Mouse (Mus musculus) embryonic facial prominence, embryonic 13.5 days (tissue): Measurements from ENCODE around the gene Cdca3. TPM values are rescaled to one million over a fixed set of nuclear protein-coding genes. Genes with fewer than 3 reads are reported as not detected.
A peak's percentile ranks its signal among the peaks of the same experiment; 100 is the strongest.

Experiments used
- ATAC-seq: fragments of 200-750 bp; cut with Nextera tagmentation; 2 replicates; pipeline ENCODE4 v1.8.0; 2017; ENCODE audit warnings: low read depth; ENCODE audit not compliant: insufficient number of reproducible peaks, insufficient read depth, low FRiP score, low TSS enrichment
- H3K27ac ChIP-seq: fragments of 300-500 bp; sonication (generic); 2 replicates; pipeline ENCODE4 v1.5.1; 2015; ENCODE audit warnings: moderate library complexity, mild to moderate bottlenecking, inconsistent platforms
- H3K27me3 ChIP-seq: fragments of 300-500 bp; sonication (generic); 2 replicates; pipeline ENCODE4 v1.6.1; 2015; ENCODE audit warnings: mild to moderate bottlenecking, inconsistent platforms
- H3K36me3 ChIP-seq: fragments of 300-500 bp; sonication (generic); 2 replicates; pipeline ENCODE4 v1.6.1; 2015; ENCODE audit warnings: mild to moderate bottlenecking, inconsistent platforms
- H3K4me1 ChIP-seq: fragments of 300-500 bp; sonication (generic); 2 replicates; pipeline ENCODE4 v1.6.1; 2015; ENCODE audit warnings: inconsistent platforms
- H3K4me2 ChIP-seq: fragments of 300-500 bp; sonication (generic); 2 replicates; pipeline ENCODE4 v1.6.1; 2015; ENCODE audit warnings: moderate library complexity, mild to moderate bottlenecking, inconsistent platforms
- H3K4me3 ChIP-seq: fragments of 300-500 bp; sonication (generic); 2 replicates; pipeline ENCODE4 v1.5.1; 2015; ENCODE audit warnings: mild to moderate bottlenecking, inconsistent platforms
- H3K9ac ChIP-seq: fragments of 300-500 bp; sonication (generic); 2 replicates; pipeline ENCODE4 v1.6.1; 2015; ENCODE audit warnings: mild to moderate bottlenecking, inconsistent platforms
- H3K9me3 ChIP-seq: fragments of 300-500 bp; sonication (generic); 2 replicates; pipeline ENCODE4 v1.6.1; 2016; ENCODE audit warnings: inconsistent platforms
- WGBS: fragments of 180-500 bp; shearing (Covaris S2); methylation state at CpG from one replicate; pipeline ENCODE4 v1.1.7; 2015; ENCODE audit warnings: mixed read lengths; 5-methylcytosine and 5-hydroxymethylcytosine counted together
- polyA plus RNA-seq: library from polyadenylated mRNA; unstranded; fragments of >200 nt; fragmentation: Nextera tagmentation; extraction: Ambion mirVana; gene quantifications from 2 replicates; pipeline ENCODE4 v1.2.1, GENCODE M21; 2015

Gene Cdca3
- polyA plus RNA-seq, 1 experiment from 2014 or later = 184 TPM

GRCm38 (mm10) chr6:124859725-124860124 lies 30.4 kb downstream of the Cdca3 start:
- H3K36me3 ChIP-seq = peaks cover 5% of the 10 kb centered on the region
- H3K9ac ChIP-seq = 0 out of 2 replicates have a peak overlapping the region, but pooled peaks have one; percentile 33
- no peak for ATAC-seq
- H3K4me1 ChIP-seq = peaks cover 70% of the 10 kb centered on the region
- peaks cover 27% of the 10 kb centered on the region for H3K27me3 ChIP-seq
- H3K27ac ChIP-seq = peak overlapping the region; percentile 28; the same call in 1 of the 2 replicates
- no peaks in the 10 kb centered on the region for H3K9me3 ChIP-seq
- 7% methylated on average over 12 of the region's 12 CpGs for WGBS
- peak overlapping the region; percentile 20; the same call in 1 of the 2 replicates for H3K4me2 ChIP-seq
- peak overlapping the region; percentile 4; the same call in 1 of the 2 replicates for H3K4me3 ChIP-seq

DNA sequence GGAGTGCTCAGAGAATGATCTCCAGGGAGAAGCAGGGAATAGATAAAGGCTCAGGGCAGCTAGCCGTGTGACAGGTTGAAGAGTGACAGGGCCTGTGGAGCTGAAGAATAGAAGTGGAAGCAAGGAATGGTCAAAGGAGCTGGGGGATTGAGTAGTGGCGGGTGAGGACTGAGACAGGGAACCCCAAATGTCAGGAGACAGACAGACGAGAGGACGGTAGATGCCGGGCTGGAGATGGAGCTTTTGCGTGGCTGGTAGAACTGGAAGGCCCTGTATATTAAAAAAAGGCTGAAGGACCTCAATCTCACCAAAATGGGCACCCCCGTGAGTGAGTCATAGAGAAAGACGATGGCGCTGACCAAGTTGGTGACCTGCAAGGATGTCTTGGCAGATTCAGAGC lies 31.2 kb downstream of the Cdca3 start:
- no peaks in the 10 kb centered on the region for H3K9me3 ChIP-seq
- no peak for ATAC-seq
- H3K27me3 ChIP-seq = peaks cover 35% of the 10 kb centered on the region
- H3K4me1 ChIP-seq = peaks cover 69% of the 10 kb centered on the region
- no peak overlapping the region for H3K4me3 ChIP-seq
- no peak overlapping the region for H3K27ac ChIP-seq
- H3K36me3 ChIP-seq = no peaks in the 10 kb centered on the region
- WGBS = 87% methylated on average over 9 of the region's 9 CpGs
- H3K9ac ChIP-seq = 0 out of 2 replicates have a peak overlapping the region, but pooled peaks have one; percentile 33
- no peak overlapping the region for H3K4me2 ChIP-seq

DNA sequence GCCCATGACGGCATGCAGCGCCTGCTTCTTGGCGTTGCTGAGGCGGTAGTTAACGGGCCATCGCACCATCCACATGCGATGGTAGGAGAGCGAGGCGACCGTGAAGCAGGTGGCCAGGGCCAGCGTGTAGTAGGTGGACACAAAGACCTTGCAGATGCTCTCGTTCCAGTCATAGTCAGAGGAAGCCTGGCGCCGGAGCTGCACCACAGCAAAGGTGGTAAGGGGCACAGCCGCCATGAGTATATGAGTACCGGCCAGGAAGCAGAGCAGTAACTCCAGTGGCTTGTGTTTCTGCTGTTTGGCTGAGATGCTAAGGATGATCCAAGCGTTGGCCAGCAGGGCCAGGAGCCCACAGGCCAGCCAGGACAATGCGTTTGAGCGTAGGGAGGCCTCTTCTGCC lies 31.9 kb downstream of the Cdca3 start:
- H3K4me1 ChIP-seq = peaks cover 61% of the 10 kb centered on the region
- H3K27me3 ChIP-seq = peaks cover 42% of the 10 kb centered on the region
- H3K9me3 ChIP-seq = no peaks in the 10 kb centered on the region
- no peak overlapping the region for H3K4me3 ChIP-seq
- no peak for ATAC-seq
- H3K27ac ChIP-seq = no peak overlapping the region
- no peak overlapping the region for H3K9ac ChIP-seq
- WGBS = 81% methylated on average over 19 of the region's 19 CpGs
- no peak overlapping the region for H3K4me2 ChIP-seq
- no peaks in the 10 kb centered on the region for H3K36me3 ChIP-seq

GRCm38 (mm10) chr6:124861802-124862201 lies 32.5 kb downstream of the Cdca3 start:
- 25% methylated on average over 3 of the region's 3 CpGs for WGBS
- peaks cover 60% of the 10 kb centered on the region for H3K4me1 ChIP-seq
- ATAC-seq = no peak
- no peaks in the 10 kb centered on the region for H3K36me3 ChIP-seq
- H3K9ac ChIP-seq = no peak overlapping the region
- no peak overlapping the region for H3K4me3 ChIP-seq
- H3K4me2 ChIP-seq = no peak overlapping the region
- no peaks in the 10 kb centered on the region for H3K9me3 ChIP-seq
- no peak overlapping the region for H3K27ac ChIP-seq
- peaks cover 42% of the 10 kb centered on the region for H3K27me3 ChIP-seq

DNA sequence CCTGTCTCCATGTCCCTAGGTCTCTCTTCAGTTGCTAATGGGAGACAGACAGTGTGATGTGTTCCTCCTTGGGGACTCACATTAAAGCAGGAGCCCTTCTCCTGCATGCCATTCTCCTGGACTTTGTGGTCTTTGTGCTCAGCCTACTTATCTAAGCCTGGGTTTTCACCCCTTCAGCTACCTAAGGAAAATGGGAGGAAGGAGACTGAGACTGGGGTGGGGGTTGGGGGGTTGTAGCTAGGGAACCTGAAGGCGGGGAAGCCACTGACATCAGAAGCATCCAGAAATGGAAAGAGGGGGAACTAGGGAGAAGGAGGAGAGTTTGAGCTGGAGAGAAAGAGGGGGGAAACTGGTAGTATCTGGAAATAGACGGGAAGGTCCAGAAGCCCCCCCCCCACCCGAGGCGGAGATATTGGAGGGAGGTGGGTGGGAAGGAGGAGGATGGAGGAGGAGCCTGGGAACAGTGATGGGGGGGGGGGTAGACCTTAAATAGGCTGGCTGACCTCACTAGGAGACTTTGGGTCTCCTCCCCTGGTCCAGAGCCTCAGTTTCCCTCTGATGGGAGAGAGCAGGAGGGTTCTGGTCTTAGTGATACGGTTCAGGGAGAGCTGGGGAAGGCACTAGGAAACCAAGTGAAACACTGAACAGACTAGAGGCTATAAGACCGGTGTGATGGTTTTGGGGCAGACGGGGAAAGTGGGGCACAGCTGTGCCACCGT lies 33.2 kb downstream of the Cdca3 start:
- no peak for ATAC-seq
- H3K27me3 ChIP-seq = peaks cover 42% of the 10 kb centered on the region
- 10% methylated on average over 8 of the region's 8 CpGs for WGBS

GRCm38 (mm10) chr6:124863125-124863657 lies 33.8 kb downstream of the Cdca3 start:
- H3K4me1 ChIP-seq = peaks cover 55% of the 10 kb centered on the region
- H3K27ac ChIP-seq = no peak overlapping the region
- peaks cover 42% of the 10 kb centered on the region for H3K27me3 ChIP-seq
- ATAC-seq = peak; percentile 11; the same call in 1 of the 2 replicates
- no peaks in the 10 kb centered on the region for H3K9me3 ChIP-seq
- H3K4me2 ChIP-seq = peak overlapping the region; percentile 84
- under 1% methylated on average over 15 of the region's 16 CpGs for WGBS
- peak overlapping the region; percentile 78 for H3K9ac ChIP-seq
- H3K4me3 ChIP-seq = peak overlapping the region; percentile 55
- no peaks in the 10 kb centered on the region for H3K36me3 ChIP-seq

More for the DNA sequence above, 33.2 kb downstream of the Cdca3 start:
- Histone ChIP-seq H3K4me1 (peaks cover 60% of the 10 kb centered on the region), H3K27ac (no peak overlapping the region), H3K4me3 (peak overlapping the region; percentile 55), H3K36me3 (no peaks in the 10 kb centered on the region), H3K4me2 (peak overlapping the region; percentile 84), H3K9me3 (no peaks in the 10 kb centered on the region), H3K9ac (peak overlapping the region; percentile 78)

GRCm38 (mm10) chr6:124863658-124864298 lies 34.4 kb downstream of the Cdca3 start, which contains the start of gene Gpr162:
TSS of gene Gpr162 (minus strand) at chr6:124863983.
- 0 out of 2 replicates have a peak, but pooled peaks have one; percentile 1 for ATAC-seq
- H3K27me3 ChIP-seq = peaks cover 42% of the 10 kb centered on the region
- no peaks in the 10 kb centered on the region for H3K9me3 ChIP-seq
- WGBS = 1% methylated on average over 42 of the region's 43 CpGs
- H3K27ac ChIP-seq = peak within 1 kb of the TSS; percentile 28; the same call in 1 of the 2 replicates
- H3K36me3 ChIP-seq = no peaks in the 10 kb centered on the region
- peak within 1 kb of the TSS; percentile 84 for H3K4me2 ChIP-seq
- peaks cover 49% of the 10 kb centered on the region for H3K4me1 ChIP-seq
- peak within 1 kb of the TSS; percentile 78 for H3K9ac ChIP-seq
- H3K4me3 ChIP-seq = peak within 1 kb of the TSS; percentile 55

DNA sequence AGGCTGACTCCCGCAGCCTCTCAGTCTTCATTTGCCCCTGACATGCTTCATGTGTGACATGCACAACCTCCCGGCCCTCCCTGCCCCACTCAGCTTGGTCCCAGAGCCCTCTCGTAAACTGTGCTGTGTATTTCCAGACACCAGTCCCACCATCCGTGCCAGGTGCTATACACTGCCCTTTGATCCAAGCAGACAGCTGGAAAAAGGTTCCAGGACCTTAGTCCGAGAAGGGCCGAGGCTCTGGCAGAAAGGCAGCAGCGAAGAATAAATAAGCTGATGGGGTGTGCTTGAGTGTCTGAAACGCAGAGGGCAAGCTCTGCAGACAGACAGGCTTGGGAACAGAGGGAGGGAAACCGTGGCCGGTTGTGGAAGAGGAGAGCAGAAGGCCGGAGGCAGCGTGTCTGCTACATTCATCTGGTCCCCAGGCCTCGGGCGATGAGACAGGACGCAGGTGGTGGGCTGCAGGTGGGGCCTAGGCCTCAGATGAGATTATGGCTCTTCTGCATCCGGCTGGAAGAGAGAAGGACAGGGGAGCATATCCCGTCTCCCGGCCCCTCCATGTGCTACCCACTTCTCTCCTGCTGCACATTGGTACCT lies 36.5 kb downstream of the Cdca3 start:
- ATAC-seq = no peak
- Histone ChIP-seq H3K27ac (no peak overlapping the region), H3K9ac (peak overlapping the region; percentile 33; the same call in 1 of the 2 replicates)

GRCm38 (mm10) chr6:124866560-124866959 lies 37.2 kb downstream of the Cdca3 start:
- H3K27me3 ChIP-seq = peaks cover 37% of the 10 kb centered on the region
- ATAC-seq = no peak
- no peaks in the 10 kb centered on the region for H3K36me3 ChIP-seq
- no peak overlapping the region for H3K9ac ChIP-seq
- WGBS = 51% methylated on average over 6 of the region's 7 CpGs
- H3K9me3 ChIP-seq = no peaks in the 10 kb centered on the region
- H3K4me2 ChIP-seq = no peak overlapping the region
- H3K4me3 ChIP-seq = no peak overlapping the region
- no peak overlapping the region for H3K27ac ChIP-seq
- H3K4me1 ChIP-seq = peaks cover 27% of the 10 kb centered on the region

More for the DNA sequence above, 36.5 kb downstream of the Cdca3 start:
- no peaks in the 10 kb centered on the region for H3K36me3 ChIP-seq
- 46% methylated on average over 18 of the region's 18 CpGs for WGBS
- H3K4me1 ChIP-seq = peaks cover 32% of the 10 kb centered on the region
- peaks cover 42% of the 10 kb centered on the region for H3K27me3 ChIP-seq
- H3K9me3 ChIP-seq = no peaks in the 10 kb centered on the region
- no peak overlapping the region for H3K4me3 ChIP-seq
- no peak overlapping the region for H3K4me2 ChIP-seq

DNA sequence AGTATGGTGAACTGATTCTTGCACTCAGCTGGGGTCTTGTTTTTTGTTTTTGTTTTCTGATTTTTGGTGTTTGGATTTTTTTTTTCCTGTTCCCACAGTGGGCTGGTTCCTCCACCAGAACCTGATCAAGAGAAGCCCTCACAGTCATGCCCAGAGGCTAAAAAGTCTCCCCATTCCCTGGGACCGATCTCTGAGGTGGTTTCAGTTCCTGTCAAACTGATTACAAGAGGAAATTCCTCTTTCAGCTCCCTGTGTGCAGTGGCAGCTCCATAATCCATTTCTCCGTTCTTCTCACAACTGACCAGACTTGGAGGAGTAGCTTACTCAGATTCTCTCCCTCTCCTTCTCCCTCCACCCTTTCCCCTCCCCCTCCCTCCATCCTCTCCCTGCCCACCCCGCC lies 45.0 kb downstream of the Cdca3 start:
- Histone ChIP-seq H3K9ac (no peak overlapping the region), H3K4me3 (no peak overlapping the region), H3K27me3 (no peaks in the 10 kb centered on the region), H3K4me1 (no peaks in the 10 kb centered on the region), H3K36me3 (no peaks in the 10 kb centered on the region), H3K9me3 (no peaks in the 10 kb centered on the region), H3K27ac (no peak overlapping the region), H3K4me2 (no peak overlapping the region)
- 21% methylated on average over 3 of the region's 3 CpGs for WGBS
- ATAC-seq = no peak

- no peak for ATAC-seq
Measured at GRCm38 (mm10) chr6:124879390-124879789, 50.0 kb downstream of the Cdca3 start.

More at GRCm38 (mm10) chr6:124879390-124879789, 50.0 kb downstream of the Cdca3 start:
- no peaks in the 10 kb centered on the region for H3K27me3 ChIP-seq
- H3K27ac ChIP-seq = no peak overlapping the region
- 43% methylated on average over 6 of the region's 6 CpGs for WGBS
- no peaks in the 10 kb centered on the region for H3K9me3 ChIP-seq
- H3K4me3 ChIP-seq = no peak overlapping the region
- no peaks in the 10 kb centered on the region for H3K4me1 ChIP-seq
- H3K36me3 ChIP-seq = no peaks in the 10 kb centered on the region
- no peak overlapping the region for H3K9ac ChIP-seq
- H3K4me2 ChIP-seq = no peak overlapping the region
